Mouse (Mus musculus): Measurements from ENCODE around the gene Abcg4. TPM values are rescaled to one million over a fixed set of nuclear protein-coding genes. Genes with fewer than 3 reads are reported as not detected.
A peak's percentile ranks its signal among the peaks of the same experiment; 100 is the strongest.

Abcg4 gene
- polyA plus RNA-seq, 1 experiment from 2014 or later: 6.4 TPM

- Histone ChIP-seq H3K4me2 (peak overlapping the region; percentile 59), H3K9ac (peak overlapping the region; percentile 94), H3K27me3 (no peaks in the 10 kb centered on the region), H3K27ac (peak overlapping the region; percentile 96), H3K4me1 (peaks cover 19% of the 10 kb centered on the region), H3K36me3 (no peaks in the 10 kb centered on the region), H3K4me3 (peak overlapping the region; percentile 94), H3K9me3 (no peaks in the 10 kb centered on the region)
- WGBS: under 1% methylated on average over 40 of the region's 40 CpGs
- peak; percentile 78 for ATAC-seq (ENCODE audit: insufficient number of reproducible peaks, low FRiP score, low TSS enrichment, low read depth)
Observed at GRCm38 (mm10) chr9:44233021-44233801, 55.2 kb downstream of the Abcg4 start.

GRCm38 (mm10) chr9:44231609-44232008 is 56.8 kb downstream of the Abcg4 start:
- H3K9me3 ChIP-seq: no peaks in the 10 kb centered on the region
- H3K27me3 ChIP-seq: no peaks in the 10 kb centered on the region
- peaks cover 19% of the 10 kb centered on the region for H3K4me1 ChIP-seq
- no peaks in the 10 kb centered on the region for H3K36me3 ChIP-seq
- no peak overlapping the region for H3K27ac ChIP-seq
- H3K4me3 ChIP-seq: peak overlapping the region; percentile 94; the same call in 1 of the 2 replicates
- no peak for ATAC-seq (ENCODE audit: insufficient number of reproducible peaks, low FRiP score, low TSS enrichment, low read depth)
- H3K4me2 ChIP-seq: no peak overlapping the region
- no peak overlapping the region for H3K9ac ChIP-seq

- Histone ChIP-seq H3K27ac (no peak overlapping the region), H3K36me3 (no peaks in the 10 kb centered on the region), H3K4me3 (no peak overlapping the region), H3K4me1 (0 out of 2 replicates have a peak, but pooled peaks cover 4% of the 10 kb centered on the region), H3K27me3 (no peaks in the 10 kb centered on the region), H3K9ac (no peak overlapping the region), H3K9me3 (no peaks in the 10 kb centered on the region), H3K4me2 (no peak overlapping the region)
- no peak for ATAC-seq (ENCODE audit: insufficient number of reproducible peaks, low FRiP score, low TSS enrichment, low read depth)
- WGBS: 58% methylated on average over 6 of the region's 6 CpGs
Observed at GRCm38 (mm10) chr9:44225993-44226392, 62.4 kb downstream of the Abcg4 start.

Small RNAs within 50 kb of the gene (microRNA-seq; reads per million reads assigned to microRNA genes)
- gene Gm44335: not detected

Other genes with a start within 250 kb of the Abcg4 start
- gene Thy1, start 245.2 kb downstream of the Abcg4 start, polyA plus RNA-seq (2015; fragmentation: Nextera tagmentation; extraction: Ambion mirVana): 14.0 and 18.8 TPM in 2 replicates
- 22.5 and 41.2 TPM in 2 replicates for gene Usp2, start 221.6 kb downstream of the Abcg4 start, polyA plus RNA-seq (2015; fragmentation: Nextera tagmentation; extraction: Ambion mirVana)
- 0.10 and 0.20 TPM in 2 replicates for gene Mfrp, start 186.9 kb downstream of the Abcg4 start, polyA plus RNA-seq (2015; fragmentation: Nextera tagmentation; extraction: Ambion mirVana)
- gene C1qtnf5, start 181.4 kb downstream of the Abcg4 start, polyA plus RNA-seq (2015; fragmentation: Nextera tagmentation; extraction: Ambion mirVana): 8.5 and 9.4 TPM in 2 replicates
- 0.27 and 0.28 TPM in 2 replicates for gene Gm49380, start 175.1 kb downstream of the Abcg4 start, polyA plus RNA-seq (2015; fragmentation: Nextera tagmentation; extraction: Ambion mirVana)
- 61.9 and 70.5 TPM in 2 replicates for gene Rnf26, start 175.1 kb downstream of the Abcg4 start, polyA plus RNA-seq (2015; fragmentation: Nextera tagmentation; extraction: Ambion mirVana)
- 41.5 and 47.3 TPM in 2 replicates for gene Mcam, start 154.1 kb downstream of the Abcg4 start, polyA plus RNA-seq (2015; fragmentation: Nextera tagmentation; extraction: Ambion mirVana)
- 14.5 and 15.6 TPM in 2 replicates for gene Cbl, start 54.6 kb downstream of the Abcg4 start, polyA plus RNA-seq (2015; fragmentation: Nextera tagmentation; extraction: Ambion mirVana)
- gene Ccdc153, start 47.9 kb downstream of the Abcg4 start, polyA plus RNA-seq (2015; fragmentation: Nextera tagmentation; extraction: Ambion mirVana): not detected in 2 replicates
- 0.26 TPM in 1 of 2 replicates, not detected in the other for gene Pdzd3, start 37.1 kb downstream of the Abcg4 start, polyA plus RNA-seq (2015; fragmentation: Nextera tagmentation; extraction: Ambion mirVana)
- 12.5 and 12.7 TPM in 2 replicates for gene Nlrx1, start 20.0 kb downstream of the Abcg4 start, polyA plus RNA-seq (2015; fragmentation: Nextera tagmentation; extraction: Ambion mirVana)
- 24.2 and 24.9 TPM in 2 replicates for gene Hinfp, start 17.1 kb upstream of the Abcg4 start, polyA plus RNA-seq (2015; fragmentation: Nextera tagmentation; extraction: Ambion mirVana)
- gene C2cd2l, start 31.7 kb upstream of the Abcg4 start, polyA plus RNA-seq (2015; fragmentation: Nextera tagmentation; extraction: Ambion mirVana): 6.9 and 7.1 TPM in 2 replicates
- 37.7 and 38.0 TPM in 2 replicates for gene Dpagt1, start 37.4 kb upstream of the Abcg4 start, polyA plus RNA-seq (2015; fragmentation: Nextera tagmentation; extraction: Ambion mirVana)
- 252 and 254 TPM in 2 replicates for gene H2afx, start 46.1 kb upstream of the Abcg4 start, polyA plus RNA-seq (2015; fragmentation: Nextera tagmentation; extraction: Ambion mirVana)
- 88.7 and 95.1 TPM in 2 replicates for gene Hmbs, start 55.6 kb upstream of the Abcg4 start, polyA plus RNA-seq (2015; fragmentation: Nextera tagmentation; extraction: Ambion mirVana)
- gene Vps11, start 73.1 kb upstream of the Abcg4 start, polyA plus RNA-seq (2015; fragmentation: Nextera tagmentation; extraction: Ambion mirVana): 29.6 and 30.7 TPM in 2 replicates
- 27.5 and 32.5 TPM in 2 replicates for gene Hyou1, start 90.9 kb upstream of the Abcg4 start, polyA plus RNA-seq (2015; fragmentation: Nextera tagmentation; extraction: Ambion mirVana)
- gene Slc37a4, start 108.2 kb upstream of the Abcg4 start, polyA plus RNA-seq (2015; fragmentation: Nextera tagmentation; extraction: Ambion mirVana): 16.2 and 18.3 TPM in 2 replicates
- gene Rps25, start 118.5 kb upstream of the Abcg4 start, polyA plus RNA-seq (2015; fragmentation: Nextera tagmentation; extraction: Ambion mirVana): 1,592 and 1,878 TPM in 2 replicates
- gene Trappc4, start 119.0 kb upstream of the Abcg4 start, polyA plus RNA-seq (2015; fragmentation: Nextera tagmentation; extraction: Ambion mirVana): 132 and 140 TPM in 2 replicates
- gene Ccdc84, start 130.0 kb upstream of the Abcg4 start, polyA plus RNA-seq (2015; fragmentation: Nextera tagmentation; extraction: Ambion mirVana): 24.3 and 26.0 TPM in 2 replicates
- not detected in 2 replicates for gene Foxr1, start 152.5 kb upstream of the Abcg4 start, polyA plus RNA-seq (2015; fragmentation: Nextera tagmentation; extraction: Ambion mirVana)
- 0.37 and 0.45 TPM in 2 replicates for gene Upk2, start 166.4 kb upstream of the Abcg4 start, polyA plus RNA-seq (2015; fragmentation: Nextera tagmentation; extraction: Ambion mirVana)
- gene Bcl9l, start 194.2 kb upstream of the Abcg4 start, polyA plus RNA-seq (2015; fragmentation: Nextera tagmentation; extraction: Ambion mirVana): 16.8 and 18.5 TPM in 2 replicates

Measured in limb, embryonic 15.5 days (tissue).